Mouse (Mus musculus) testis, postnatal 10 days (tissue): ENCODE results near the gene Klf13.

Experiments used
- DNase-seq: peaks from one replicate; pipeline ENCODE4 v3.0.0; 2021; ENCODE audit warnings: low spot score

Klf13 gene

GRCm38 (mm10) chr7:63887034-63887551, 51.6 kb downstream of the Klf13 start:
- no peak for DNase-seq

- DNase-seq, result no peak
Measured at GRCm38 (mm10) chr7:63885025-63885424, 53.7 kb downstream of the Klf13 start.

GRCm38 (mm10) chr7:63882739-63883138, 56.0 kb downstream of the Klf13 start:
- no peak for DNase-seq

GRCm38 (mm10) chr7:63879583-63879982, 59.1 kb downstream of the Klf13 start:
- no peak for DNase-seq

GRCm38 (mm10) chr7:63877610-63878009, 61.1 kb downstream of the Klf13 start:
- DNase-seq, result no peak

- no peak for DNase-seq
Measured at GRCm38 (mm10) chr7:63876640-63877039, 62.1 kb downstream of the Klf13 start.

- no peak for DNase-seq
Measured at GRCm38 (mm10) chr7:63875686-63876085, 63.0 kb downstream of the Klf13 start.

GRCm38 (mm10) chr7:63873880-63874279, 64.8 kb downstream of the Klf13 start:
- no peak for DNase-seq

- DNase-seq, result no peak
Measured at GRCm38 (mm10) chr7:63871698-63872097, 67.0 kb downstream of the Klf13 start.

GRCm38 (mm10) chr7:63868356-63868918, 70.3 kb downstream of the Klf13 start:
- DNase-seq, result no peak

GRCm38 (mm10) chr7:63865911-63866310, 72.8 kb downstream of the Klf13 start:
- no peak for DNase-seq

- no peak for DNase-seq
Measured at GRCm38 (mm10) chr7:63863046-63863445, 75.7 kb downstream of the Klf13 start.

GRCm38 (mm10) chr7:63861123-63861522, 77.6 kb downstream of the Klf13 start:
- no peak for DNase-seq

- peak; percentile 92 for DNase-seq
Measured at GRCm38 (mm10) chr7:63858571-63859152, 80.1 kb downstream of the Klf13 start.

- DNase-seq, result peak; percentile 33
Measured at GRCm38 (mm10) chr7:63857771-63858417, 80.8 kb downstream of the Klf13 start.

- DNase-seq, result peak; percentile 90
Measured at GRCm38 (mm10) chr7:63855283-63855682, 83.4 kb downstream of the Klf13 start.

GRCm38 (mm10) chr7:63851841-63852533, 86.7 kb downstream of the Klf13 start:
- DNase-seq, result peak; percentile 43
